Mouse (Mus musculus) testis, postnatal 14 days (tissue): Measurements from ENCODE around the gene Ttll5.
A peak's percentile ranks its signal among the peaks of the same experiment; 100 is the strongest.

Experiments
- DNase-seq: peaks from one replicate; pipeline ENCODE4 v3.0.0; 2021; ENCODE audit warnings: low spot score

Ttll5 gene

GRCm38 (mm10) chr12:85839371-85840000 is 15.0 kb downstream of the Ttll5 start:
- DNase-seq: no peak

GRCm38 (mm10) chr12:85848164-85848958 is 23.9 kb downstream of the Ttll5 start:
- no peak for DNase-seq

- no peak for DNase-seq
Observed at GRCm38 (mm10) chr12:85850661-85851060, 26.2 kb downstream of the Ttll5 start.

GRCm38 (mm10) chr12:85853836-85854235 is 29.4 kb downstream of the Ttll5 start:
- DNase-seq: no peak

GRCm38 (mm10) chr12:85854271-85854670 is 29.8 kb downstream of the Ttll5 start:
- no peak for DNase-seq

GRCm38 (mm10) chr12:85857300-85857699 is 32.8 kb downstream of the Ttll5 start:
- no peak for DNase-seq

GRCm38 (mm10) chr12:85859111-85859510 is 34.7 kb downstream of the Ttll5 start:
- no peak for DNase-seq

- no peak for DNase-seq
Observed at GRCm38 (mm10) chr12:85859511-85860189, 35.2 kb downstream of the Ttll5 start.

GRCm38 (mm10) chr12:85862514-85862913 is 38.1 kb downstream of the Ttll5 start:
- no peak for DNase-seq

GRCm38 (mm10) chr12:85865526-85865925 is 41.1 kb downstream of the Ttll5 start:
- DNase-seq: no peak

- no peak for DNase-seq
Observed at GRCm38 (mm10) chr12:85866624-85867023, 42.2 kb downstream of the Ttll5 start.

- no peak for DNase-seq
Observed at GRCm38 (mm10) chr12:85867125-85867524, 42.7 kb downstream of the Ttll5 start.

- no peak for DNase-seq
Observed at GRCm38 (mm10) chr12:85869423-85869822, 45.0 kb downstream of the Ttll5 start.

- peak; percentile 58 for DNase-seq
Observed at GRCm38 (mm10) chr12:85879631-85880314, 55.3 kb downstream of the Ttll5 start.

- no peak for DNase-seq
Observed at GRCm38 (mm10) chr12:85885024-85885423, 60.6 kb downstream of the Ttll5 start.

GRCm38 (mm10) chr12:85890054-85890453 is 65.6 kb downstream of the Ttll5 start:
- DNase-seq: no peak

- DNase-seq: no peak
Observed at GRCm38 (mm10) chr12:85903986-85904385, 79.5 kb downstream of the Ttll5 start.

GRCm38 (mm10) chr12:85905666-85906065 is 81.2 kb downstream of the Ttll5 start:
- no peak for DNase-seq

GRCm38 (mm10) chr12:85907896-85908295 is 83.4 kb downstream of the Ttll5 start:
- no peak for DNase-seq

- DNase-seq: no peak
Observed at GRCm38 (mm10) chr12:85910811-85911210, 86.4 kb downstream of the Ttll5 start.

- DNase-seq: no peak
Observed at GRCm38 (mm10) chr12:85912712-85913504, 88.4 kb downstream of the Ttll5 start.

- no peak for DNase-seq
Observed at GRCm38 (mm10) chr12:85926897-85927296, 102.4 kb downstream of the Ttll5 start.
